Mouse (Mus musculus) mouse embryonic stem cell (cell line): Measurements from ENCODE around the gene Ptpdc1.

Experiments
- in situ Hi-C, 2 experiments: fragments of 300-500 bp; cut with MboI; formaldehyde crosslinking; loops; 1 replicate in 1 of 2; 3 replicates in 1 of 2; pipeline ENCODE4 v1.14.3; 2019 to 2020; ENCODE audit warnings: low sequenced_read_pairs in 2 of 2, low pct_unique_long_range_greater_than_20kb in 1 of 2, mixed read lengths in 1 of 2; ENCODE audit not compliant: unreplicated experiment in 1 of 2

Gene Ptpdc1

DNA sequence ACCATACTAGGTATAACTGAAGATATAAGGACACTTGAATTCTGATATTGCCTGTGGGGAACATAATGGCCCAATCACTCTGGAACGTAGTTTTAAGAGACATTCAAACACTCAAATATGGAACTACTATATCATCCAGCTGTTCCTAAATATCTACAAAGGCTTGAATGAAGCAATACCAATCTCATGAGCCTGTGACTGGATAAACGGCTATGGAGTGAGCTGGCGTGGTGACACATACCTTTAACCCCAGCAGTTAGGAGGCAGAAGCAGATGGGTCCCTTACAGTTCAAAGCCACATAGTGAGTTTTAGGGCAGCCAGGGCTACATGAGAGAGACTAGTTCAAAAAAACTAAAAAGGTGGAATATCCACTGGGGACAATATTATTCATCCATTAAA is 57.8 kb downstream of the Ptpdc1 start:
- in situ Hi-C loops, result no loop called here

DNA sequence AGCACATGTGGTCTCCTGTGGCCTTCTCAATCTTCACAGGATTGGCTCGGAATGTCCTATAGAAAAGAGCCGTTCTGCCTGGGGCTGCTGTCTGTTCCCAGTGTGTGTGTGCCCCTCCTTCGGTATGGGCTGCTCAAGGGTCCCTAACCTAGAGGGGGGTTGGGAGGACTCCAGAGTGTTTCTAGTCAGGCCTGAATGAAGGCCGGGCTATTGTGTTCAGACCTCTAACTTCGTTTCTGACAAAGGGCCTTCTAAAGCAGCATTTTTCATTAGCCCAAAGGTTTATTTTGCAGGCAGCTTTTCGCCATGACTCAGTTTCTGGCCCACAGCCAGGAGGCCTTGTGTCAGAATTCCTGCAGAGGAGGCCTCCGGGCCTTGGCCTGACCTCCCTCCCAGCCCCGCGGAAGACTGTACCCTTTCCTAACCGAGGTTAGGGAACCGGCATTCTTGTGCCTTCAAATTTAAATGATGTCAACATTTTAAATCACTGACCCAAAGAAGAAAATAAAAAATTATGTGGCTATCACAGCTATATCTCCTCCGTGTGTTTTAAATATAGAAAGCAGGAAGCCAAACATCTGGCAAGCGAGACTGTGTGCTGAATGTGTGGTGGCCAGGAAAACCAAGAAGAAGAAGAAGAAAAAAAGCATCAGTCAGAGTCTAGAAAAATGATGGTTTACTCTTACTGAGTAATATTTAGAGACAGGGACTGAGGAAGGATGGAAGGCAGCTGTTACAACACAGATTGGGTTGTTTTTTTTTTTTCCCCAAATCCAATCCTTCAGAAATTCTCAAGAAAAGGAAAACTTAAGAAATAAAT is 59.1 kb downstream of the Ptpdc1 start:
- in situ Hi-C loops, result no loop called here

DNA sequence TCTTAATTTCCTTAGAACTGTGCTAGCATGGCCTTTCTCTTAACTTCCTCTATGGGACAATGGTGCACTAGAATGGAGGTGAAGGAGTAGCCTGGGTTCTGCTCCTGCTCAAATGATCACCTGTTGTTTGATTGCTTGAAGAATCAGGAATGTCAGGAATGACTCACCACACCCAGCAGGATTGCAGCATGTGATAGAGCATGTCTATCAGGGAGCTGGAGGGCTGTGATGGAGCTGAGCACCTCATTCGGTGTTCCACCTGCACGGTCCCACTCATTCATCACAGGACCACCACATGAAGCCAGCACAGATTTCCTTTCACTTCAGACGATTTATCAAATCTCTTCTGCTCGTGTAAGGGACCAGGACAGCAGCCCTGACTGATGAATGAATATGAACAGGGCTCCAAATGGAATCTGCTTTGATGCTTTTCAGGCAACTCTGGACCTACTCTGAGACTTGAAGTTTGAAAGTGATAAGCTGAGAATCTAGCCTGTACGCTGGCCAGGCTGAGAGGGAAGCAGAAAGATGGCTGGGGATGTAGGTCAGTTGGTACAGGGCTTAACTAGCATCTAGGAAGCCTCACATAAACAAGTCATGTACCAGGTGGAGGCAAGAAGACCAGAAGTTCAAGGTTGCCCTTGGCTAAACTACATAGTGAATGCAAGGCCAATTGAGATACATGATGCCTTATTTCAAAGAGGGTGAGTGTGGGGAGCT is 60.4 kb downstream of the Ptpdc1 start:
- in situ Hi-C loops, result no loop called here

DNA sequence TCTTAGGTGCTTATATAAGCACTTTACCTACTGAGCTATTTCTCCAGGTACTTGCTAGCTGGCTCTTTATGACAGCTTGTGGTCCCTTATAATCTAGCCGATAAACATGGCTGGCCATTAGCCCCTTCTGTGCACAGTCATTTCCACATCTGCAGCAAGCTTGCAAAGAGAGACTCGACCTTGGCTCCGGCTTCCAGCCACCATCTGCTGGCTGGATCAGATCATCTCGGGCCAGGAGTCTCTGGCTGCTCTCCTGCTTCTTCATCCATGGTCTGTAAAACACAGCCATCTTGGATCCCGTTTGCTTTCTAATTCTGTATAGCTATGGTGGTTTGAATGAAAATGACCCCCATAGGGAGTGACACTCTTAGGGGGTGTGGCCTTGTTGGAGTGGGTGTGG is 63.1 kb downstream of the Ptpdc1 start:
- in situ Hi-C loops, result no loop called here

DNA sequence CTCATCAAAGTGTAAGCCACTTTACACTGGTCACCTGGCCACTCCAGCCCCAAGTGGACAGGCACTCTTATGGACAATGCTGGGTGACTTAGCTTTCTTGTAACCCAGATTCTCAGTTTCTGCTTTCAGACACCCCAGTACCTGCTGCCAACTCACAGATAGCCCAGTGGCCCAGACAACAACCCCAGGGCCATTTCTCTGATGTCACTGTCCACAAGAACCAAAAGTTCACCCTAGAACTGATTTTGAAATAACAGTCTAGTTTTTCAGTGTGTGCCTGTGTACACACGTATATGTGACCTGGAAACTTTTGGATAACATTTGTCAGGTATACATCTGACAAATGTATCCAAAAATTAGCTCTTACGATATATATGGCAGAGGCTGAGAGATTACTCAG is 64.0 kb downstream of the Ptpdc1 start:
- in situ Hi-C loops, result no loop called here

DNA sequence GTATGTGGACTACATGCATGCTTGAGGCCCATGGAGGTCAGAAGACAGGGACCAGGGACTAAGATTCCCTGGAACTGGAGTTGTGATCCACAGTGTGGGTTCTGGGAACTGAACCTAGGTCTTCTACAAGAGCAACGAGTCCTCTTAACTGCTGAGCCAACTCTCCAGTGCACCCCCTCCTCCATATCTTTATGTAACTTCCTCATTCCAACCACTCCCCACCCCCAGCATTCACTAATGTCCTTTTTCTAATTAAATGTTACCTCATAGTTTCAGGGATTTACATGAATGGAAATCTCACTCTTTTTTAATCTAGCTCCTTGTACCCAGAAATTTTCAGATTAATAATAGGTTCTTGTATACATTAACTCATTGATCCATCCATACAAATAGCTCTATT is 69.5 kb downstream of the Ptpdc1 start:
- in situ Hi-C loops, result no loop called here

DNA sequence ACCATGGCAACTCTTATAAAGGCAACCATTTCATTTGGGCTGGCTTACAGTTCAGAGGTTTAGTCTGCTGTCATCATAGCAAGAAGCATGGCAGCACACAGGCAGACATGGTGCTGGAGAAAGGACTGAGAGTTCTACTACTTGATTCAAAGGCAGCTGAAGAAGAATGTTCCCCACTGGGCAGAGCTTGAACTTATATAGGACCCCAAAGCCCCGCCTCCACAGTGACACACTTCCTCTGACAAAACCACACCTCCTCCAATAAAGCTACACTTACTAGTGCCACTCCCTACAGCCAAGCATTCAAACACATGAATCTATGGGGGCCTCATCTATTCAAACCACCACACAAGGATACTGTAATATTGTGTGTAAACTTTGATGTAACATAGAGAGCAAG is 70.9 kb downstream of the Ptpdc1 start:
- in situ Hi-C loops, result no loop called here

DNA sequence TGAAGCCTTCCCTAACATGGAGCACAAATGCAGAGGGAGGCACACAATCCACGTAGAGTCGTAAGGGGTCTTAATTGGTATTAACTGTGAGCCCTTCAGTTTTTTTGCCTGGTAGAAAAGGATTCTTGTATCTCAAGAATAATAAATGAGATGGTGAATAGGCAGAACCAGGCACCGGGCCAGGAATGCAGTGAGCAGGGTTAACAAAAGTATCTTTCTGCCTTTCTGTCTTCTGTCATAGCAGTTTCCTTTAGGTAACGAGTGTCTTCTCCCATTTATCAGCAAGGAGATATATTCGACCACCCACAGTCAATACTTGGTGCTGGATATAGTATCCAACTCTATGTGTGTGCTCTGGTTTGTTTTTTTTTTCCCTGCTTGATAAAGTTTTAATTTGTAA is 72.0 kb downstream of the Ptpdc1 start:
- in situ Hi-C loops, result no loop called here

DNA sequence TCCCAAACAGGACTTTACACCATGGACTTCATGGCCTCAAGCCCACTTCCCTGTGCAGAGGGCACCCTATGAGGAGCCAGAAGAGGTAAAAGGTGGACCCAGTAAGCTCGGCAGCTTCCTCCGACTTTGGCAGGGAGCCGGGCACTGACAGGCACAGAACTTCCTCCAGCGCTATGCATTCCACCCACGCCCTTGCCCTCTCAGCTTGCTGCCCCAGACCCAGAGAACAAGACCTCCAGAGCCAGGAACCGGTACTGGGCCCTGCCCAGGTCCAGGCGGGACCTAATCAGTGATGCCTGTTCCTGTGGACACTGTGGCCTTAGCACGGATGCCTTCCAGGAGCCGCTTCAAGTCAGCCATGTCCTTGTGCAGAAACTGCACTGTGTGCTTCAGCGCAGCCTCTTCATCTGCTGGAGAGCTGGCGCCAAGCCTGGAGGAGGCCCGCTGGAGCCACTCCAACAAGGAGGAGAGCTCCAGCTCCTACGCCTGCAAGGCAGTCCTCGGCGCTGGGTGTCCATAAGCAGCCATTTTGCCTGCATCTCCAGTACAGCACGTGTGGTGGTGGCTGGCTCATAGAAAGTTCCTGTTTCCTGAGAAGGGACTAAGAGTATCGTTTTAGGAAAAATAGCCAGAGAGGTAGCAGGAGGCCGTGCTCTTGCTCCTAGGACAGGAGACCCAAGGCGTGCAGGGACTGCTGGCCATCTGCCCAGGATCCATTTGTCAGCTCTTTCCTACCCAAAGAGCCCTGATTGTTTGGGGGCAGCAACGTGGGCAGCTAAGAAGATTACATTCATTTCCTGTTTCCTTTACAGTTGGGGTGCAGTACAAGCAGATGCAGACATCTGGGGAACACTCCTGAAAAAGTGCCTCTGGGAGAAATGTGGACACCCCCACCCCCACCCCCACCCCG is 73.0 kb downstream of the Ptpdc1 start:
- in situ Hi-C loops, result no loop called here

DNA sequence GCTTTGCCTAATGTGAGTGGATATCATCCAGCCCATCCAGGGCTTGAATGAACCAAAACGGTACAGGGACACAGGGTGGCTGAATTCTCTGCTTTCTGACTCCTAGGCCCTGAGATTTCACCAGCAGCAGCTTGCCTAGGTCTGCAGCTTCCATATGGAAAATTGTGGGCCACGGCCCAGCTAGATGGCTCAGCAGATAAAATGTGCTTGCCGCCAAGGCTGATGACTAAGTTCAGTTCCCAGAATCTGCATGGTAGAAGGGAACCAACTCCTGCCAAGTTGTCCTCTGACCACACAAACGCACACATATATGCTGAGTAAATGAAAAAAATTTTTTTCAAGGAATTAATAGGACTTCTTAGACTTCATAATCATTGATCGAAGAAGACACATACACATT is 77.2 kb downstream of the Ptpdc1 start:
- in situ Hi-C loops, result loop anchor here in 1 of 2 experiments (25.0 kb wide), 1 partner anchor 464 kb away; no protein-coding TSS in a partner anchor

DNA sequence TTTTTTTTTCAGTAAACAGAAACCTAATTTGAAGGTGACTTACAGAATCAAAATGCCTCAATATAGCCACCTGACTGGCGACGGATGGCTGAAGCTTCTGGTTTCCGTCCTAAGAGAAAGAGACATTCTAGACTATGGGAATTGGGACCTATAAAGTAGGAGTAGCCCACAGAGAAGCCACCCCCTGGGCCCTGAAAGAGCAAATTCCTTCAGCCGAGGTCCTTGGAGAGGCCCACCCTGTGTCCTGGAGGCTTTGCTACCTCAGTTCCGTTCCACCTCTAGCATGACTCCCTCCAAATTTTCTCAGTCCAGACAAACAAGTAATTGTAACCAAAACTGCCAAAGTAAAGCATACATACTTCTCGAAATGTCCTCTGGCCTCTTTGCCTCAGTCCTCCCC is 77.8 kb downstream of the Ptpdc1 start:
- in situ Hi-C loops, result loop anchor here in 1 of 2 experiments (25.0 kb wide), 1 partner anchor 465 kb away; no protein-coding TSS in a partner anchor

DNA sequence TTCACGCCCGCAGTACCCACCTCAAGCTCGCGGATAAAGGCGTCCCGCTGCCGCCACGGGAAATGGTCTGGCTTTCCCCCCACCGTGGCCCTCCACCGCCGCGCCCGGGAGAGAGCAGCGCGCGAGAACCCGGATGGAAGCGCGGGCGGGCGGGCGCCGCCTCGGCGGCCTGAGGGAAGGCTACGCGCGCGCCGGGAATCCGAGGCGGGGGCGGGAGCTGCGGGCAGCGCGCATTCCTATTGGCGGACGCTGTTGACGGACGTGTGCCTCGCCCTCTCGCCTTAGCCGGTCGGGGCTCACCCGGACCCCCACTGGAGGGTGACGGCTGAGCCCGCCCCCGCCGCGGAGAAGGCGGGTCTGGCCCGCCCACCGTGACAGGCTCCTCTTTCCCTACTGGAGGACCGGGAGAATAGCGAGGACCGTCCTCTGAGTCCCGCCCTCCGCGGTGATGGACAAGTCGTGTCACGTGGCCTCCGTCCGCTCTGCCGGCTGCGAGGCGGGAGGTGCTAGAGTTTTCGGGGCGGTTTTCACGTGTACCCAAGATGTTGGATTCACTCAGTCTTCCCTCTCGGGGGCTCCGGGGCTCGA is 79.0 kb downstream of the Ptpdc1 start:
- in situ Hi-C loops, result loop anchor here in 1 of 2 experiments (25.0 kb wide), 1 partner anchor 466 kb away; no protein-coding TSS in a partner anchor

DNA sequence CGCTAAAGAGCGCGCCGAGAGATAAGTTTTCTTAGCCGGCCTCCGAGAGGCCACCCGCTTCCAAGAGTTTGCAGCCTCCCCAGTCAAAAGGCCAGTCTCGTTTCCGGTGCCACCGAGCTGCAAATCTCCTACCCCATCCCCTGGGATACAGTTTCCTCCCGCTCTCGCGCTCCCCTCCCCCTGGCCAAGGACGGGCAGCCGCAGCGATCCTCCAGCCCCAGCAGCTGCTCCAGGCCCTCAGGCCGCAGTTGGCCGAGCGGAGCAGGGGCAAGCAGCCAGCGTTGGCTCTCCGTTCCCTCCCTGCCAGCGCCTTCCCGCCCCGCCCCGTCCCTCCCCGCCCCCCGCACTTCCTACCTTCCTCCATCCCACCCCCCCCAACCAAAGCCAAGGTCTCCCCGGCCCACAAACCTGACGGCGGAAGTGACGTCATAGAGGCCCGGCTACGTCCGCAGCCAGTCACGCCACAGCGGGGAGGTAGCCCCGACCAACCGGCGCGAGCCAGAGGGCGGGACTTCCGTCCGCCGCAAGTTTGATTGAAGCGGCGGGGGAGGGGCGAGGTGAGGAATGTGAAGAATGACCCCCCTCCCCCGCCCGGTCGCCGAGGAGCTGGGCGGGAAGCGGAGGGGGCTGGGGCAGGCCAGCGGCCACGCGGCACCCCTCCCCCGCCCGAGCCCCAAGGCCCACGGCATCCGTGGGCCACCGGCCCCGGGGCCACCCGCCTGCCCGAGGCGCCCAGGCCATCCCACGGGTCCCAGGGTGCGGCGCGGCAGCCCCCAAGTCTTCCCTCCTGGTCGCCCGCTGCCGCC is 79.8 kb downstream of the Ptpdc1 start:
- in situ Hi-C loops, result loop anchor here in 1 of 2 experiments (25.0 kb wide), 1 partner anchor 467 kb away; no protein-coding TSS in a partner anchor

DNA sequence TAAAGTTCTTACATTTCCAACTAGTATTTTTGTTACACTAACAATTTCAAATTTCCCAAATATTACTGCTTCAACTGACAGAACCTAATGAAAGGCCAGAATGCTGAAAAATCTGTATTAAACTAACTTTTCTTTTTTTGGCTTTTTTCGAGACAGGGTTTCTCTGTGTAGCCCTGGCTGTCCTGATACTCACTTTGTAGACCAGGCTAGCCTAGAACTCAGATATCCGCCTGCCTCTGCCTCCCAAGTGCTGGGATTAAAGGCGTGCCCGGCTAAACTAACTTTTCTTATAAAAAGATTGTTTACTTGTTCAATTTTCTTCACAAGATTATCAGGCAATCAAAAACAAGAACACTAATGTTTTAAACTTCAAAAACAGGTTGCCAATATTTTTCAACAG is 80.6 kb downstream of the Ptpdc1 start:
- in situ Hi-C loops, result loop anchor here in 1 of 2 experiments (25.0 kb wide), 1 partner anchor 467 kb away; no protein-coding TSS in a partner anchor

DNA sequence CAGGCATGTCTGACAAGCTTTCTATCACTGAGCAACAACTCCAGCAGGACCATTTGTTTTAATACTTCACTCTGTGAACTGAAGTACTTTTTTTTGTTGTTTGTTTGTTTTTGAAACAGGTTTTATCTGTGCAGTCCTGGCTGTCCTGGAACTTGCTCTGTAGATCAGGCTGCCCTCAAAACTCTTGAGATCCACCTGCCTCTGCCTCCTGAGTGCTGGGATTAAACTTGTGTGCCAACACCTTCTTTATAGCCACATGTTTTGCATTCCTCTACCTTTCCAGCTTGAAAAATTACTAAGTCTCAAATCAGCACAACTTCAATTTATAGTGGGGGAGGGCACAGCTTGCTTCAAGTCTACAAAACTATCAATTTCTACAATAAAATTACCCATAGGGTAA is 81.1 kb downstream of the Ptpdc1 start:
- in situ Hi-C loops, result loop anchor here in 1 of 2 experiments (25.0 kb wide), 1 partner anchor 468 kb away; no protein-coding TSS in a partner anchor

DNA sequence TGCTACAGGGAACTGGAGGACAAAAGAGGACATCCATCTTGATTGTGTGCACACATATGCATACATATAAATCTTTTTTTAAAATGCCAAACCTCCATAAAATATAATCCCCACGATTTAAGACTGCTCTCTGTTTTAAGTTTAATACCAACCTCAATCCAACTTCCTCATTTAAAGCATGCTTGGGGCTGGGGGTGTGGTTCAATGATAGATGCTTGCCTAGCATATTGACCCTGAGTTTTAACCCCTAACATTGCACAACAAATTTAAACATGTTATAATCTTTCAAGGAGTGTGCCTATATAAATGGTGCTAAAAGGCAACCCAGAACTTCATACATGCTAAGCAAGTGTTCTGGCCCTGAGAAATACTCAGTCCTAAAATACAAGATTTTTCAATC is 85.0 kb downstream of the Ptpdc1 start:
- in situ Hi-C loops, result loop anchor here in 1 of 2 experiments (25.0 kb wide), 1 partner anchor 472 kb away; no protein-coding TSS in a partner anchor

DNA sequence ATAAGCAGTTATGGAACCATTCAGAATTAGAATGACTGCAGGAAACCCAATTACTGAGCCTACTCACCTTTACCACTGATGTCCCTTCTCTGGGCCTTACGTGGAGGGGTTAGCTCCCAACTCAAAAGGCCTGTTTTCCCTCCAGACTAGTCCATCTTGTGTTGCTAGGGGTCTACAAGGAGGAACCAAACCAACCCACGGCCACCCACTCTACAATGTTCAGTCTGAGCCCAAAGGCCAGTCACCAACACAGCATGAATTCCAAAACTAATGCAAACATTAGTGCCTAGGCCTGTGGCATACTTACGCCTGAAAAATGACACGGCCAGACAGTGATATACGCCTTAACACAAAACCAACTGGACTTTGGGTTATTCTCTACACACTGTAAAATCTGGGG is 92.0 kb downstream of the Ptpdc1 start:
- in situ Hi-C loops, result loop anchor here (5.0 to 25.0 kb wide), 2 partner anchors 104 to 479 kb away; no protein-coding TSS in a partner anchor
